Mouse (Mus musculus) olfactory bulb, adult 2 months (tissue): ENCODE measurements around the gene Cdkal1.

ENCODE experiments used
- CTCF ChIP-seq: fragments of 200-500 bp; IDR thresholded peaks from 2 replicates; pipeline ENCODE4 v1.5.1; 2012; ENCODE audit warnings: low read depth, mild to moderate bottlenecking, low read length, moderate library complexity; ENCODE audit not compliant: insufficient read depth
- POLR2A ChIP-seq: fragments of 200-500 bp; IDR thresholded peaks from 2 replicates; pipeline ENCODE4 v1.6.1; 2012; ENCODE audit warnings: mild to moderate bottlenecking, low read depth, low read length, moderate library complexity; ENCODE audit not compliant: insufficient read depth

DNA sequence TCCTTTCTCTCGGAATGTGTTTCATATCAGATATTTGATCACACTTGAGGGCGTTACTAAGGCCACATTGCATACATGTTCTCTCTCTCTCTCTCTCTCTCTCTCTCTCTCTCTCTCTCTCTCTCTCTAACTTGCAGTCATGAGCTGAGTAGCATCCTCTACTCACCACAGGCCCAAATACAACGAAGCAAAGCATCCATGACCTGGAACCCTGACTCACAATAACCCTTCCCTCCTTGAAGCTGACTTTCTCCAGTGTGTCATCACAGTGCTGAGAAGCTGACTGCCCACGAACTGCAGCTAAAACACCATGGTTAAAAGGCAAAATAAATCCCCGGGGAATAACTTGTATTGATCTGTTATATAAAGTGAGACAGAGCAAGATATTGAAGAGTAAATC, 76.4 kb downstream of the Cdkal1 start:
- TF ChIP-seq CTCF = no peak
- TF ChIP-seq POLR2A = no peak
